Mouse (Mus musculus) ovary, adult 2 months (tissue): ENCODE measurements around the gene B3gat1. TPM values are rescaled to one million over a fixed set of nuclear protein-coding genes. Genes with fewer than 3 reads are reported as not detected.

Experiments
- polyA plus RNA-seq: library from polyadenylated mRNA; depleted of rRNA; stranded (reverse); fragments of >200 nt; gene quantifications from 2 replicates; pipeline ENCODE4 v1.2.3, GENCODE M21; 2012; rRNA removed

B3gat1 gene
- polyA plus RNA-seq: 0.60 and 1.2 TPM in 2 replicates

DNA sequence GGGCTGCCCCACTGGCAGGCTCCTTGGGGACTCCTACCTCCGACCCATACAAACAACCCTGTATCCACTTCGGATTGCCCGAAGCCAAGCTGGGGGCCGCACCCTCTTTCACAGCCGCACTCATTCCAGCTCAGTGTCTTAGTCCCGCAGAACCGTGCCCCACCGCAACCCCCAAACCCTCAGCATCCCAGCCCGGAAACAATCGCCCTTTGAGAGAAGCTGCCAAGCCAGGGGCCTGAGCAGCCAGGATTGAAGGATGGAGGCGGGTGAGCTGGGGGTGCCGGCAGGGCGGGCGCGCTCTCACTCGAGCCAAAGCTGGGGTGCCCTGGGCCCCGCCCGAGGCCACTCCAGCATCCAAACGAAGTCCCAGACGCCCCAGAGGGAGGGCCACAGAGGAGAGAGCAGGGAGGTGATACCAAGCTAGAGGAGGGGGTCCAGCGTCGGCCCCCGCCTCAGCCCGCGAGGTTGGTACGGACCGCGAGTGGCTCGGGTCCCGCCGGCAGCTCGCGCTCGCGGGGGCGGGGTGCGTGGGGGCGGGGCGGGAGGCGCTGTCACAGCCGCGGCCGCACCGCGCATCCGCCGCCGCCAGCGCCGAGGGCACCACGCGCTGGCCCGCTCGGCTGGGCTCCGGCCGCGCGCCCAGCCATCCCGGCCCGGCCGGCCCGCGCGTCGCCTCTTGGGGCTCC lies at the start of gene B3gat1:
Gene B3gat1, plus strand, starts transcription at position 523 of the 686 bp plus-strand sequence.

DNA sequence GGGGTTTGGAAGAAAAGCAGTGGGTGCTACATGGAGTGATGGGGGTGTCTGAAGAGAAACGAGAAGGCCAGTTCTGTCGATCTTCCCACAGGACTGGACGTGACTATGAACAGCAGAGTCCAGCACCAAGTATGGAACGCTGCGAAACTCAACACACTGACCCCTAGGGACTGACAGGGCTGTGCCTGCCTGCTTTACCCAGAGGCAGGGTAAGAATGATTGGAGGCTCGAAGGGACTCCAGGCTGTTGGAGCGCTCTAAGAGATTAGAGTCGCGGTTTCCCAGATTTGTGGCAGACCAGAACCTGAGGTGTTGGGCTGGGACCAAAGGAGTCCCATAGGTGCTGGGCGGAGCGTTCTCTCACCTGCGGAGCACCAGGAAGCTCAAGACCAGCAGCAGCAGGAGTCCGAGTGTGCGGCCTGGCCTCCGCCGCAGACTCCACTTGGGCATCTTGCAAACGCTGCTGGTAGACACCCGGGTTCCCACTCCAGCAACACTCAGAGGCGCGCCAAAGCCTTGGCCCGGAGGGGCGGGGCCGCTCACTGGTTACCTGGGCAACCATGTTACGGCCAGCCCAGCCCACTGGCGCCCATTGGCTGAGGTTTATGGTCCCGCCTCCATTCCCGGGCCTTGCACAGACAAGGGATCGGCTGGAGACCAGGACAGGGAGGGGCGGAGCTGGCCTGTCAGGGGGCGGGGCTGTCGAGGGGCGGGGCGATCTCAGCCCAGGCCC lies 72.6 kb downstream of the B3gat1 start, which contains the start of gene Glb1l2:
Gene Glb1l2, minus strand, starts transcription at position 534 of the 732 bp plus-strand sequence.

Other genes with a start within 250 kb of the B3gat1 start
- gene Glb1l2, start 72.7 kb downstream of the B3gat1 start, polyA plus RNA-seq: 15.8 and 17.8 TPM in 2 replicates
- 1.8 and 2.5 TPM in 2 replicates for gene Glb1l3, start 127.2 kb downstream of the B3gat1 start, polyA plus RNA-seq
- gene Gm1110, start 189.4 kb downstream of the B3gat1 start, polyA plus RNA-seq: not detected in 2 replicates